Mouse (Mus musculus) gastrocnemius, adult 2 months (tissue): ENCODE data around the gene Gm11639. TPM values are rescaled to one million over a fixed set of nuclear protein-coding genes. Genes with fewer than 3 reads are reported as not detected.

Experiments used
- DNase-seq: peaks from one replicate; pipeline ENCODE4 v3.0.0; 2022
- H3K27ac ChIP-seq: fragments of 200-600 bp; 2 replicates; pipeline ENCODE4 v1.8.1; 2022; ENCODE audit warnings: mild to moderate bottlenecking
- H3K4me3 ChIP-seq: fragments of 200-600 bp; 2 replicates; pipeline ENCODE4 v1.8.1; 2022; ENCODE audit warnings: mild to moderate bottlenecking, moderate library complexity
- CTCF ChIP-seq: fragments of 200-600 bp; IDR thresholded peaks from 2 replicates; pipeline ENCODE4 v1.8.1; 2022; ENCODE audit warnings: antibody characterized with exemption, mild to moderate bottlenecking, moderate library complexity
- intact Hi-C: fragments of 180-260 bp; cut with DNase I; formaldehyde crosslinking; loops from one replicate; pipeline ENCODE4 v1.15.1; 2025
- total RNA-seq, 2 experiments: library from RNA; stranded (reverse); gene quantifications; 2 replicates each; pipeline ENCODE4 v1.2.3; 2021

Gene Gm11639
- total RNA-seq, 2 experiments from 2014 or later, result not detected

DNA sequence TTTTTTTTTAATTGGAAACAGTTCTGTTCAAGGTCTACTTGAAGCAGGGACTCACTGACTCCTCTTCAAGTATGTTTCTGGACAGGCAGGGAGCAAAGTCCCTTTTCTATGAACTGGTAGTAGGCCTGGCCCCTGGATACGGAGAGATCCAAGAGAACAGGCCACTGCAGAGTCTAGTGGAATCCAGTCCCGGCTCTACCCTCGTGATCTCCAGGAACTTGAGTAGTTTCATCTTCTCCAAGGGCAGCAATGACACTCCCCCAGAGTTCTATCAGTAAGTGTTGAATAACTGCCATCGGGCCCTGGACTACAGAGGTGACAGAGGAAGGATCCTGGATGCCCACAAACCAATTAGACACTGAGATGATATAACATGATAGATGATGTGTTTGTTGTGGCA is 470.4 kb downstream of the Gm11639 start:
- Histone ChIP-seq H3K27ac (peak overlapping the region; percentile 68), H3K4me3 (peak overlapping the region; percentile 38)
- DNase-seq, result no peak
- TF ChIP-seq CTCF, result no peak
- intact Hi-C loops, result no loop called here

- TF ChIP-seq CTCF, result no peak
- peak overlapping the region; percentile 38 for H3K4me3 ChIP-seq
- intact Hi-C loops, result no loop called here
- no peak for DNase-seq
- peak overlapping the region; percentile 68 for H3K27ac ChIP-seq
Observed at GRCm38 (mm10) chr11:105156748-105157267, 471.3 kb downstream of the Gm11639 start.

- no peak for TF ChIP-seq CTCF
- Histone ChIP-seq H3K4me3 (no peak overlapping the region), H3K27ac (no peak overlapping the region)
- intact Hi-C loops, result no loop called here
- DNase-seq, result no peak
Observed at GRCm38 (mm10) chr11:105158047-105158446, 472.5 kb downstream of the Gm11639 start.

GRCm38 (mm10) chr11:105159673-105160360 is 474.3 kb downstream of the Gm11639 start:
- Histone ChIP-seq H3K27ac (no peak overlapping the region), H3K4me3 (no peak overlapping the region)
- intact Hi-C loops, result no loop called here
- no peak for TF ChIP-seq CTCF
- no peak for DNase-seq

DNA sequence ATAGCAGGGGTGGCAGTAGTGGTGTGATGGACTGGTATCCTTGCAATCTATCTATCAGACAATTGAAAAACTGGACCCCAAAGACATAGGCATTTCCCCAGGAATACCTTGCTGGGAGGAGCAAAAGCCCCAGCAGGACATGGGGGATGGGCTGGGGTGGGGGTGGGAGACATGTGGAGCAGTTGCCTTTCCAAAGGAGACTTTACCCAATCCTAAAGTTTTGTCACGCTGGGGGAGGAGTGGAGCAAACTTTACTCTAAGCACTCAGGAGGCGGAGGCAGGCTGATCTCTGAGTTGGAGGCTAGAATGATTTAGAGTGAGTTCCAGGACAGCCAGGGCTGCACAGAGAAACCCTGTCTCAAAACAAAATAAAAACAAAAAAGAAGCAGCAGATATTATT is 475.9 kb downstream of the Gm11639 start:
- intact Hi-C loops, result no loop called here

DNA sequence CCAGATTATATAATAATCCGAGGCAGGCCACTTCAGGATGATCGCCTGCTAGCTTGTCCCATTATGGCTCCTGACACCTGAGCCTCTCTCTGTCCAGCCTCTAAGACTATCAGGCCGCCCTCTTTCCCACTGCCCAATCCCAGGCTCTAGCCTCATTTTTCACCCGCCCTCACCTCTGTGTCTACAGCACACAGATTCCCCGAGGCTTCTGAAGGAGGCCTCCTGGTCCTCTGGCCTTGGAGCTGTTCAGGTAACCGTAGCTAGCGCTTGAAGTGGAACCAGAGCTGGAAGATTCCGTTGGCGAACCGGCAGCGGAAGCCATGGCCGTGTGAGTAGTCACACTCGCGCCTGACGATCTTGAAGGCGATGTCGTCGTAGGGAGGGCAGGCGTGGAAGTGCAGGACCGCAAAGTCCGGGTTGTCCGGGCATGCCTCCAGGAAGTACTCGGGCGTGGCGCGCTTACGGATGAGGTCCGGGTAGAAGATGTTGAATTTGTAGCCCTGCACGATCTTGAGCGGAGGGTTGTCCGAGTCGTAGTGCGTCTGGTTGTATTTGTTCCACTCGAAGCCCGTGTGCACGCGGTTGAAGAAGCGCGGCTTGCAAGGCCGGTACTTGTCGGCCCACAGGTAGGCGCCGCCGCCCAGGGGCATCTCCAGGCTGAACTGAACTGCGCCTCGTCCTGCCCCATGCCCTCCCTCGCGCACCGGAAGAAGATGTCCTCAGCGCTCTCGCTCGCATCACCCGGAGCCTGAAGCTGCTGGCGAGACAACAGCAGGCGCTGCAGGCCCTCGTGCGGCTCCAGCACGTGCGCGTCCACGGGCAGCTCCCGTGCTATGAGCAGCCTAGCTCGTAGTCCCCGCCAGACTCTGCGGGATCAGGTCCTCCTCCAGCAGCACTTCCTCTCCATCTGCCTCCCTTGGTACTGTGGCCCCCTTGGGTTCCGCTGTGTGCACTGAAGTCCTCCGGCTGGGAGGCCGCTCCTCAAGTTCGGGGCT is 479.3 kb downstream of the Gm11639 start:
- intact Hi-C loops, result no loop called here
- TF ChIP-seq CTCF, result no peak

More for the DNA sequence above, 475.9 kb downstream of the Gm11639 start:
- no peak for TF ChIP-seq CTCF
- Histone ChIP-seq H3K4me3 (no peak overlapping the region), H3K27ac (no peak overlapping the region)
- no peak for DNase-seq

DNA sequence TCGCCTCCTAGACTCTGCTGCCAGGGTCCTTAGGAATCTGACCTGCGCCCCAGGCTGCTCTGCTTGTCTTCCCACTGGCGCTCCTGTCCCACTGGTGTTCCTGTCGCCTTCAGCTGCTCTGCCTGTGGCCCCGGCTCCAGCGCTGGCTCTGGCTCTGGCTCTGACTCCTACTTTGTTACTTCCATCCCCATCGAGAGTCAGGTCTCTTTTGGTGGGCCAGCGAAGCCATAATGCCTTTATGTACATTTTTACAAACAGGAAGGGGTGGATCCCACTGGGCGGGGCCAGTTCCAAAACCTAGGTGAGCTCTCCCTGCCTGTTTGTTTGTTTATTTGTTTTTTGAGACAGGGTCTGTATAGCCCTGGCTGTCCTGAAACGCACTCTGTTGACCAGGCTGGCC is 481.3 kb downstream of the Gm11639 start:
- no peak for DNase-seq
- intact Hi-C loops, result no loop called here
- H3K4me3 ChIP-seq, result no peak overlapping the region
- no peak for TF ChIP-seq CTCF
- H3K27ac ChIP-seq, result no peak overlapping the region

More for the DNA sequence above, 479.3 kb downstream of the Gm11639 start:
- H3K27ac ChIP-seq, result no peak overlapping the region
- no peak overlapping the region for H3K4me3 ChIP-seq
- DNase-seq, result no peak

Other genes starting within 250 kb of the Gm11639 start
- 10 to 100 TPM; 19.8 to 20.2 TPM for gene Kansl1, start 216.8 kb upstream of the Gm11639 start, total RNA-seq
- 10 to 100 TPM; 25.9 to 27.5 TPM for gene Cdc27, start 135.1 kb upstream of the Gm11639 start, total RNA-seq
- gene Myl4, start 135.0 kb upstream of the Gm11639 start, total RNA-seq, result 1 to 10 TPM; 2.9 to 8.1 TPM
- gene Itgb3, start 77.7 kb upstream of the Gm11639 start, total RNA-seq, result 1 to 10 TPM in 1 of 2 experiments, under 1 TPM in 1; 0.54 to 1.3 TPM